Mouse (Mus musculus) midbrain, embryonic 16.5 days (tissue): ENCODE measurements around the gene Atxn7l1. TPM values are rescaled to one million over a fixed set of nuclear protein-coding genes. Genes with fewer than 3 reads are reported as not detected.

Experiments
- ATAC-seq: fragments of 200-750 bp; cut with Nextera tagmentation; 2 replicates; pipeline ENCODE4 v1.8.0; 2017; ENCODE audit warnings: moderate TSS enrichment
- H3K27ac ChIP-seq: fragments of 300-500 bp; sonication (generic); 2 replicates; pipeline ENCODE4 v1.5.1; 2014; ENCODE audit warnings: mild to moderate bottlenecking, low read length, mixed read lengths
- H3K27me3 ChIP-seq: fragments of 300-500 bp; sonication (generic); 2 replicates; pipeline ENCODE4 v1.6.1; 2014; ENCODE audit warnings: low read depth, low read length, mixed read lengths; ENCODE audit not compliant: control insufficient read depth, insufficient read depth
- H3K36me3 ChIP-seq: fragments of 300-500 bp; sonication (generic); 2 replicates; pipeline ENCODE4 v1.6.1; 2014; ENCODE audit warnings: mild to moderate bottlenecking, low read length, moderate library complexity, mixed read lengths; ENCODE audit not compliant: control insufficient read depth, insufficient read depth
- H3K4me1 ChIP-seq: fragments of 300-500 bp; sonication (generic); 2 replicates; pipeline ENCODE4 v1.6.1; 2014; ENCODE audit warnings: mild to moderate bottlenecking, low read length, mixed read lengths; ENCODE audit not compliant: control insufficient read depth, insufficient read depth
- H3K4me2 ChIP-seq: fragments of 300-500 bp; sonication (generic); 2 replicates; pipeline ENCODE4 v1.6.1; 2014; ENCODE audit warnings: mild to moderate bottlenecking, low read length, mixed read lengths
- H3K4me3 ChIP-seq: fragments of 300-500 bp; sonication (generic); 2 replicates; pipeline ENCODE4 v1.5.1; 2014; ENCODE audit warnings: low read depth, mild to moderate bottlenecking, low read length, moderate library complexity, mixed read lengths
- H3K9ac ChIP-seq: fragments of 300-500 bp; sonication (generic); 2 replicates; pipeline ENCODE4 v1.6.1; 2014; ENCODE audit warnings: low read depth, low read length, mixed read lengths
- H3K9me3 ChIP-seq: fragments of 300-500 bp; sonication (generic); replicated peaks from 2 replicates; pipeline ENCODE4 v1.6.1; 2014; ENCODE audit warnings: mild to moderate bottlenecking, low read length, mixed read lengths; ENCODE audit not compliant: control insufficient read depth, poor library complexity, severe bottlenecking
- WGBS: fragments of 180-500 bp; shearing (Covaris S2); extraction: QIAGEN DNeasy Blood & Tissue Kit; methylation state at CpG from one replicate; pipeline ENCODE4 v1.1.7; 2014; 5-methylcytosine and 5-hydroxymethylcytosine counted together
- polyA plus RNA-seq: library from polyadenylated mRNA; unstranded; fragments of >200 nt; fragmentation: Nextera tagmentation; extraction: Ambion mirVana; gene quantifications from 2 replicates; pipeline ENCODE4 v1.2.1, GENCODE M21; 2015

Gene Atxn7l1
- 21.3 and 25.0 TPM in 2 replicates for polyA plus RNA-seq

- Histone ChIP-seq H3K9ac (peak within 1 kb of the TSS; percentile 75), H3K4me3 (peak within 1 kb of the TSS; percentile 45), H3K27me3 (no peaks in the 10 kb centered on the region; the same call in 1 of the 2 replicates), H3K4me1 (peaks cover 21% of the 10 kb centered on the region), H3K4me2 (peak within 1 kb of the TSS; percentile 95), H3K9me3 (no peaks in the 10 kb centered on the region), H3K27ac (peak within 1 kb of the TSS; percentile 83), H3K36me3 (no peaks in the 10 kb centered on the region)
- ATAC-seq = peak; percentile 95
- under 1% methylated on average over 49 of the region's 54 CpGs for WGBS
Measured at GRCm38 (mm10) chr12:33147497-33148267, at the start of gene Atxn7l1. Gene Atxn7l1, plus strand, starts transcription at chr12:33147693.

GRCm38 (mm10) chr12:33101627-33102026 is 45.9 kb upstream of the Atxn7l1 start:
- Histone ChIP-seq H3K36me3 (no peaks in the 10 kb centered on the region), H3K9me3 (no peaks in the 10 kb centered on the region), H3K4me1 (peaks cover 12% of the 10 kb centered on the region), H3K27ac (no peak overlapping the region), H3K4me2 (no peak overlapping the region), H3K9ac (no peak overlapping the region), H3K27me3 (no peaks in the 10 kb centered on the region), H3K4me3 (no peak overlapping the region)
- peak; percentile 44; the same call in 1 of the 2 replicates for ATAC-seq
- WGBS = 57% methylated on average over 8 of the region's 8 CpGs

- Histone ChIP-seq H3K36me3 (no peaks in the 10 kb centered on the region), H3K4me3 (no peak overlapping the region), H3K9ac (no peak overlapping the region), H3K4me2 (no peak overlapping the region), H3K9me3 (no peaks in the 10 kb centered on the region), H3K4me1 (peaks cover 12% of the 10 kb centered on the region), H3K27me3 (no peaks in the 10 kb centered on the region), H3K27ac (no peak overlapping the region)
- 23% methylated on average over 15 of the region's 15 CpGs for WGBS
- ATAC-seq = peak; percentile 27; the same call in 1 of the 2 replicates
Measured at GRCm38 (mm10) chr12:33102342-33103115, 45.0 kb upstream of the Atxn7l1 start.

GRCm38 (mm10) chr12:33105724-33106123 is 41.8 kb upstream of the Atxn7l1 start:
- Histone ChIP-seq H3K27me3 (no peaks in the 10 kb centered on the region), H3K9ac (no peak overlapping the region), H3K4me1 (peaks cover 12% of the 10 kb centered on the region), H3K4me2 (no peak overlapping the region), H3K4me3 (no peak overlapping the region), H3K27ac (no peak overlapping the region), H3K9me3 (no peaks in the 10 kb centered on the region), H3K36me3 (no peaks in the 10 kb centered on the region)
- 51% methylated on average over 4 of the region's 4 CpGs for WGBS
- no peak for ATAC-seq

- Histone ChIP-seq H3K27me3 (no peaks in the 10 kb centered on the region), H3K27ac (no peak overlapping the region), H3K36me3 (no peaks in the 10 kb centered on the region), H3K9me3 (no peaks in the 10 kb centered on the region), H3K4me3 (no peak overlapping the region), H3K9ac (no peak overlapping the region), H3K4me2 (no peak overlapping the region), H3K4me1 (peaks cover 12% of the 10 kb centered on the region)
- ATAC-seq = no peak
- 59% methylated on average over 10 of the region's 10 CpGs for WGBS
Measured at GRCm38 (mm10) chr12:33106438-33107167, 40.9 kb upstream of the Atxn7l1 start.

GRCm38 (mm10) chr12:33109531-33109930 is 38.0 kb upstream of the Atxn7l1 start:
- no peak overlapping the region for H3K9ac ChIP-seq
- H3K9me3 ChIP-seq = no peaks in the 10 kb centered on the region
- ATAC-seq = peak; percentile 68
- H3K36me3 ChIP-seq = no peaks in the 10 kb centered on the region
- no peak overlapping the region for H3K27ac ChIP-seq
- H3K4me2 ChIP-seq = no peak overlapping the region
- H3K4me3 ChIP-seq = no peak overlapping the region
- H3K4me1 ChIP-seq = no peaks in the 10 kb centered on the region
- H3K27me3 ChIP-seq = no peaks in the 10 kb centered on the region

- ATAC-seq = peak; percentile 38; the same call in 1 of the 2 replicates
- Histone ChIP-seq H3K4me1 (no peaks in the 10 kb centered on the region), H3K27ac (peak overlapping the region; percentile 24; the same call in 1 of the 2 replicates), H3K36me3 (no peaks in the 10 kb centered on the region), H3K4me3 (no peak overlapping the region), H3K9ac (no peak overlapping the region), H3K4me2 (no peak overlapping the region), H3K27me3 (no peaks in the 10 kb centered on the region), H3K9me3 (no peaks in the 10 kb centered on the region)
- WGBS = 30% methylated on average over 14 of the region's 14 CpGs
Measured at GRCm38 (mm10) chr12:33110894-33111471, 36.5 kb upstream of the Atxn7l1 start.

- Histone ChIP-seq H3K36me3 (no peaks in the 10 kb centered on the region), H3K9me3 (no peaks in the 10 kb centered on the region), H3K27me3 (no peaks in the 10 kb centered on the region), H3K4me1 (no peaks in the 10 kb centered on the region), H3K4me3 (no peak overlapping the region), H3K4me2 (no peak overlapping the region), H3K9ac (no peak overlapping the region), H3K27ac (no peak overlapping the region)
- WGBS = 37% methylated on average over 15 of the region's 15 CpGs
- ATAC-seq = no peak
Measured at GRCm38 (mm10) chr12:33118624-33119301, 28.7 kb upstream of the Atxn7l1 start.
